In the genomic region with DNA sequence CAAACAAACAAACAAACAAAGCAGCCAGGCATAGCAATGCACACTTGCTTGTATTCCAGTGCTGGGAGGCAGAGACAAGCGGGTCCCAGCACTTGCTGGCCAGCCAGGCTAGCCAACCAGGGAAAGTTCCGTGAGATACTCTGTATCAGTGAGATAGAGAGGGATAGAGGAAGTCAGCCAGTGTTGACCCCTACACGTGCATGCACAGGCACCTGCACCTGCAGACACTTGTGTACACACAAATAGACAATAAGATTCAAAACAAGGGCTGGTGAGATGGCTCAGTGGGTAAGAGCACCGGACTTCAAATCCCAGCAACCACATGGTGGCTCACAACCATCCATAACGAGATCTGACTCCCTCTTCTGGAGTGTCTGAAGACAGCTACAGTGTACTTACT, we compare ENCODE assay signal across 20 mouse cellular contexts. TPM values are rescaled to one million over a fixed set of nuclear protein-coding genes. Genes with fewer than 3 reads are reported as not detected.
DNase-seq lines count a peak whose midpoint lies in the region; TF ChIP-seq lines count a peak whose summit lies in the region.
"Had no signal": no experiment of that assay in that cellular context is flagged by ENCODE, and none has a peak within 500 bp of the region (broad histone marks: within the 10 kb centered on the region; RNA-seq: fewer than 3 reads in every experiment).

No protein-coding gene starts in this region.

- H3K4me3 ChIP-seq in layer of hippocampus, adult 2 months: no peak overlapping the region
- H3K4me3 ChIP-seq: embryonic facial prominence, embryonic 13.5 days; embryonic facial prominence, embryonic 15.5 days; erythroblast, embryonic 14.5 days; forebrain, embryonic 10.5 days; forebrain, embryonic 12.5 days had no signal

- no peak overlapping the region for H3K27ac ChIP-seq in layer of hippocampus, adult 2 months
- H3K27ac ChIP-seq: embryonic facial prominence, embryonic 13.5 days; embryonic facial prominence, embryonic 15.5 days; forebrain, embryonic 10.5 days; forebrain, embryonic 12.5 days had no signal

- TF ChIP-seq CTCF in layer of hippocampus, adult 2 months (conservative IDR thresholded peaks at IDR 0.05): peak; percentile 39

- no peak for DNase-seq in layer of hippocampus, adult 2 months (ENCODE audit: low spot score in 2 of 2)
- no peak for DNase-seq in layer of hippocampus, adult 11-12 months (ENCODE audit: low spot score)
- peak; percentile 75 for DNase-seq in testis, postnatal 14 days (ENCODE audit: low spot score)
- no peak for DNase-seq in testis, postnatal 10 days (ENCODE audit: low spot score)
- no peak for DNase-seq in adipocyte (ENCODE audit: low spot score)
- DNase-seq: adrenal gland, adult 2 months; adrenal gland, postnatal 10 days; adrenal gland, postnatal 25 days; cerebellum, adult 11 months; cerebellum, adult 18-20 months; cerebellum, adult 8-10 months; cerebellum, adult 9-11 months; cerebellum, postnatal 14 days; cerebellum, postnatal 36 days; embryo, embryonic 11 days had no signal

RNA-seq across cellular contexts. Expression of gene Slc39a9, which starts 23.2 kb away (rescaled TPM):
- total RNA-seq in layer of hippocampus, adult 2 months (2021): 10 to 100 TPM; 37.8 to 37.9 TPM

RNA-seq across cellular contexts. Expression of gene Erh, which starts 23.6 kb away (rescaled TPM):
- total RNA-seq in layer of hippocampus, adult 2 months (2021): 10 to 100 TPM; 34.4 to 44.6 TPM
